Mouse (Mus musculus) stomach, postnatal 0 days (tissue): ENCODE data around the gene Rhbdl2.
A peak's percentile ranks its signal among the peaks of the same experiment; 100 is the strongest.

Experiments
- CTCF ChIP-seq: IDR thresholded peaks from 2 replicates; pipeline ENCODE4 v1.5.1; 2016; ENCODE audit warnings: antibody characterized with exemption, low read depth, mild to moderate bottlenecking, moderate library complexity
- EP300 ChIP-seq: optimal IDR thresholded peaks from 2 replicates; pipeline ENCODE3; 2016; ENCODE audit warnings: antibody characterized with exemption

DNA sequence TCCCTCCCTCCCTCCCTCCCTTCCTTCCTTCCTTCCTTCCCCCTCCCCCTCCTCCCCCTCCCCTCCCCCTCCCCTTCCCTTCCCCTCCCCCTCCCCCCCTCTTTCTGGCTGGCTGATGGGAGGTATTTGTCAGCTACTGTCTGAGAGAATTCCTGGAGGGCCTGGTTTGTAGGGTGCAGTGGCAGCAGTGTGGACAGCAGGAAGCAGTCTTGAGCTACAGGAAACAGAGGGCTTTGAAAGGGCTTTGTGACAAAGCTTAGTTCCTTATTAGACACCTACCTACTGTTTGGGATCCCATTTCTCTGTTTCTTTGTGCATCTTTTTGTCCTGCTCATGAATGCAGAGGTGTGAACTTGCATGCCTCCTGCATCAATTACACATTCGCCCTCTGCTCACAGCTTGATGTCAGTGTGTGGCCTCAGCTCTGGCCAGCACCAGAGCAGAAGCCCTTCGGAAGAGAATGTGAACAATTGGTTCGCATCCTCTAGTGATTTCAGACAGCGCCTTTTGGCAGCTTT lies 31.5 kb downstream of the Rhbdl2 start:
- TF ChIP-seq CTCF (peak; percentile 76), EP300 (no peak)
